Mouse (Mus musculus): ENCODE results near the gene Tagln3.

The Tagln3 gene

GRCm38 (mm10) chr16:45724061-45724741 lies at the start of gene Tagln3:
Gene Tagln3 (minus strand): TSS chr16:45724608.
- DNase-seq (ENCODE audit: low read depth, low spot score) = peak; percentile 71

GRCm38 (mm10) chr16:45770914-45771313 lies 46.5 kb upstream of the Tagln3 start:
- DNase-seq (ENCODE audit: low read depth, low spot score) = no peak

GRCm38 (mm10) chr16:45767853-45768640 lies 43.6 kb upstream of the Tagln3 start:
- DNase-seq (ENCODE audit: low read depth, low spot score) = no peak

GRCm38 (mm10) chr16:45767434-45767833 lies 43.0 kb upstream of the Tagln3 start:
- DNase-seq (ENCODE audit: low read depth, low spot score) = no peak

- DNase-seq (ENCODE audit: low read depth, low spot score) = no peak
Observed at GRCm38 (mm10) chr16:45765801-45766494, 41.5 kb upstream of the Tagln3 start.

- DNase-seq (ENCODE audit: low read depth, low spot score) = no peak
Observed at GRCm38 (mm10) chr16:45765102-45765501, 40.7 kb upstream of the Tagln3 start.

- DNase-seq (ENCODE audit: low read depth, low spot score) = no peak
Observed at GRCm38 (mm10) chr16:45762859-45763505, 38.6 kb upstream of the Tagln3 start.

- no peak for DNase-seq (ENCODE audit: low read depth, low spot score)
Observed at GRCm38 (mm10) chr16:45761425-45761824, 37.0 kb upstream of the Tagln3 start.

- no peak for DNase-seq (ENCODE audit: low read depth, low spot score)
Observed at GRCm38 (mm10) chr16:45758726-45759269, 34.4 kb upstream of the Tagln3 start.

- no peak for DNase-seq (ENCODE audit: low read depth, low spot score)
Observed at GRCm38 (mm10) chr16:45757421-45758078, 33.1 kb upstream of the Tagln3 start.

- DNase-seq (ENCODE audit: low read depth, low spot score) = peak; percentile 54
Observed at GRCm38 (mm10) chr16:45756855-45757254, 32.4 kb upstream of the Tagln3 start.

GRCm38 (mm10) chr16:45743591-45744144 lies 19.3 kb upstream of the Tagln3 start:
- no peak for DNase-seq (ENCODE audit: low read depth, low spot score)

- DNase-seq (ENCODE audit: low read depth, low spot score) = peak; percentile 84
Observed at GRCm38 (mm10) chr16:45742615-45743476, 18.4 kb upstream of the Tagln3 start, which contains the start of gene Abhd10. Gene Abhd10 (minus strand): TSS chr16:45742955.

- DNase-seq (ENCODE audit: low read depth, low spot score) = no peak
Observed at GRCm38 (mm10) chr16:45737880-45738279, 13.5 kb upstream of the Tagln3 start.

GRCm38 (mm10) chr16:45736724-45737123 lies 12.3 kb upstream of the Tagln3 start:
- DNase-seq (ENCODE audit: low read depth, low spot score) = no peak

- no peak for DNase-seq (ENCODE audit: low read depth, low spot score)
Observed at GRCm38 (mm10) chr16:45729163-45729562, 4.8 kb upstream of the Tagln3 start.

- DNase-seq (ENCODE audit: low read depth, low spot score) = no peak
Observed at GRCm38 (mm10) chr16:45724742-45725102, 314 bp upstream of the Tagln3 start.

- peak; percentile 28 for DNase-seq (ENCODE audit: low read depth, low spot score)
Observed at GRCm38 (mm10) chr16:45723172-45723901, 1.1 kb downstream of the Tagln3 start.

- DNase-seq (ENCODE audit: low read depth, low spot score) = peak; percentile 60
Observed at GRCm38 (mm10) chr16:45722460-45722951, 1.9 kb downstream of the Tagln3 start.
